25 mouse cellular contexts compared by ENCODE assay signal in genomic region chr11:97160341-97160740, GRCm38 (mm10). TPM values are rescaled to one million over a fixed set of nuclear protein-coding genes. Genes with fewer than 3 reads are reported as not detected.
DNase-seq lines count a peak whose midpoint lies in the region; ATAC-seq and TF ChIP-seq lines count a peak whose summit lies in the region.
"Had no signal": no experiment of that assay in that cellular context is flagged by ENCODE, and none has a peak within 500 bp of the region (broad histone marks: within the 10 kb centered on the region; RNA-seq: fewer than 3 reads in every experiment).

No protein-coding gene starts in this region.

- dilution Hi-C loops in CH12.LX (cut with MboI; ENCODE audit: extremely low pct_ligation_motif_present, extremely low pct_unique_long_range_greater_than_20kb, low sequenced_read_pairs), result no loop called here

- peak; percentile 46; the same call in 1 of the 2 replicates for ATAC-seq in frontal cortex, adult (ENCODE audit: low TSS enrichment)
- no peak for ATAC-seq in liver, postnatal 0 days
- ATAC-seq: forebrain, embryonic 14.5 days; forebrain, postnatal 0 days; hindbrain, embryonic 16.5 days had no signal

- peak overlapping the region; percentile 34 for H3K27ac ChIP-seq in left cerebral cortex, adult 2 months
- H3K27ac ChIP-seq in CH12.LX (ENCODE audit: insufficient read depth, low read depth), result peak overlapping the region; percentile 21; the same call in 1 of the 2 replicates
- H3K27ac ChIP-seq in liver, postnatal 0 days (ENCODE audit: low read depth), result no peak overlapping the region
- H3K27ac ChIP-seq: embryonic facial prominence, embryonic 12.5 days; embryonic facial prominence, embryonic 15.5 days; hindbrain, embryonic 12.5 days had no signal

- TF ChIP-seq POLR2A in CH12.LX (IDR thresholded peaks at IDR 0.05; ENCODE audit: low read depth, low read length), result no peak; the same call in 1 of the 2 replicates
- TF ChIP-seq POLR2A in brain, embryonic 14.5 days (IDR thresholded peaks at IDR 0.05; ENCODE audit: borderline replicate concordance, extremely low read depth, insufficient read depth, insufficient read length, poor library complexity, severe bottlenecking), result no peak

- no peak for TF ChIP-seq CTCF in left cerebral cortex, adult 2 months (IDR thresholded peaks at IDR 0.05)
- no peak for TF ChIP-seq CTCF in CH12.LX (conservative IDR thresholded peaks at IDR 0.05 in 1 of 2, IDR thresholded peaks at IDR 0.05 in 1 of 2; ENCODE audit: low read depth in 2 of 2, low read length in 2 of 2)
- TF ChIP-seq CTCF in brain, embryonic 14.5 days (IDR thresholded peaks at IDR 0.05; ENCODE audit: borderline replicate concordance, extremely low read depth, insufficient read depth, insufficient read length), result no peak
- no peak for TF ChIP-seq CTCF in liver, postnatal 0 days (IDR thresholded peaks at IDR 0.05; ENCODE audit: low read depth)

- no peak for DNase-seq in frontal cortex, adult 2 months (ENCODE audit: extremely low spot score in 1 of 2, low spot score in 1 of 2)
- DNase-seq in left cerebral cortex, adult 2 months (ENCODE audit: extremely low spot score in 1 of 2, low spot score in 2 of 2), result no peak
- DNase-seq in left cerebral cortex, postnatal 14 days (ENCODE audit: low spot score in 2 of 2), result no peak
- DNase-seq in CH12.LX (ENCODE audit: extremely low read depth), result no peak
- DNase-seq in brain, embryonic 14.5 days (ENCODE audit: low read depth), result peak; percentile 19
- no peak for DNase-seq in liver, postnatal 0 days
- DNase-seq: adrenal gland, adult 2 months; adrenal gland, postnatal 14 days; cerebellum, adult 18-20 months; cerebellum, adult 9-11 months; cerebellum, postnatal 25 days; gastrocnemius, postnatal 10 days; gastrocnemius, postnatal 36 days; heart, adult 11 months had no signal

- no peak overlapping the region for H3K9ac ChIP-seq in CH12.LX (ENCODE audit: insufficient read depth, low read depth)
- H3K9ac ChIP-seq in liver, postnatal 0 days (replicated peaks), result no peak overlapping the region
- H3K9ac ChIP-seq: embryonic facial prominence, embryonic 12.5 days; embryonic facial prominence, embryonic 15.5 days; forebrain, postnatal 0 days; hindbrain, embryonic 12.5 days had no signal

- TF ChIP-seq RAD21 in CH12.LX (IDR thresholded peaks at IDR 0.05; ENCODE audit: low read depth, low read length), result no peak

- intact Hi-C loops in left cerebral cortex, adult 2 months (cut with DNase I), result no loop called here
- intact Hi-C loops in left cerebral cortex, postnatal 14 days (cut with DNase I), result no loop called here

- no peak overlapping the region for H3K4me3 ChIP-seq in left cerebral cortex, adult 2 months
- H3K4me3 ChIP-seq in CH12.LX (replicated peaks in 1 of 3; ENCODE audit: low read depth in 2 of 3, low read length in 2 of 3, poor library complexity in 1 of 3), result no peak overlapping the region
- H3K4me3 ChIP-seq in liver, postnatal 0 days (ENCODE audit: low read depth, low read length), result no peak overlapping the region
- H3K4me3 ChIP-seq: embryonic facial prominence, embryonic 12.5 days; embryonic facial prominence, embryonic 15.5 days; hindbrain, embryonic 12.5 days had no signal

- H3K4me1 ChIP-seq in CH12.LX (ENCODE audit: control insufficient read depth in 1 of 2, insufficient read depth in 2 of 2), result no peaks in the 10 kb centered on the region
- no peaks in the 10 kb centered on the region for H3K4me1 ChIP-seq in liver, postnatal 0 days (ENCODE audit: insufficient read depth)
- H3K4me1 ChIP-seq: embryonic facial prominence, embryonic 12.5 days; embryonic facial prominence, embryonic 15.5 days; hindbrain, embryonic 12.5 days had no signal

- WGBS in liver, postnatal 0 days (ENCODE audit: insufficient replicate concordance), result 87% methylated on average over 6 of the region's 6 CpGs

- in situ Hi-C loops in CH12.LX (cut with MboI; ENCODE audit: low pct_ligation_motif_present, low pct_unique_long_range_greater_than_20kb, low sequenced_read_pairs), result loop anchor here (5.0 kb wide), 1 partner anchor 93 kb away; no protein-coding TSS in a partner anchor

- peaks cover 3% of the 10 kb centered on the region; the same call in 1 of the 2 replicates for H3K79me2 ChIP-seq in CH12.LX (replicated peaks; ENCODE audit: control insufficient read depth, extremely low read depth, insufficient read depth, poor library complexity, severe bottlenecking)

- no peaks in the 10 kb centered on the region for H3K27me3 ChIP-seq in CH12.LX (replicated peaks)
- no peaks in the 10 kb centered on the region for H3K27me3 ChIP-seq in liver, postnatal 0 days (ENCODE audit: insufficient read depth, low read length)
- H3K27me3 ChIP-seq: embryonic facial prominence, embryonic 12.5 days; embryonic facial prominence, embryonic 15.5 days; hindbrain, embryonic 12.5 days had no signal

- no peak overlapping the region for H3K4me2 ChIP-seq in CH12.LX (ENCODE audit: insufficient read depth, low read depth, poor library complexity, severe bottlenecking)
- no peak overlapping the region for H3K4me2 ChIP-seq in liver, postnatal 0 days (ENCODE audit: low read depth, low read length)
- H3K4me2 ChIP-seq: embryonic facial prominence, embryonic 12.5 days; embryonic facial prominence, embryonic 15.5 days; heart, embryonic 11.5 days; hindbrain, embryonic 12.5 days had no signal

- H3K36me3 ChIP-seq in CH12.LX (replicated peaks in 1 of 2; ENCODE audit: control insufficient read depth in 1 of 2, insufficient read depth in 1 of 2, low read length in 1 of 2), result peaks cover 86 to 94% of the 10 kb centered on the region in 2 experiments
- peaks cover 70% of the 10 kb centered on the region for H3K36me3 ChIP-seq in liver, postnatal 0 days (replicated peaks; ENCODE audit: insufficient read depth, low read length)

- no peak for TF ChIP-seq EP300 in CH12.LX (IDR thresholded peaks at IDR 0.05; ENCODE audit: low read length)
- TF ChIP-seq EP300 in liver, postnatal 0 days (IDR thresholded peaks at IDR 0.05; ENCODE audit: low read depth), result no peak

- H3K9me3 ChIP-seq in CH12.LX (replicated peaks; ENCODE audit: low read length), result peaks cover 2% of the 10 kb centered on the region
- H3K9me3 ChIP-seq in liver, postnatal 0 days (ENCODE audit: low read length), result no peaks in the 10 kb centered on the region
- H3K9me3 ChIP-seq: embryonic facial prominence, embryonic 12.5 days; embryonic facial prominence, embryonic 15.5 days; G1E; hindbrain, embryonic 12.5 days had no signal

TF ChIP-seq in CH12.LX, 34 proteins besides CTCF, POLR2A, EP300 and RAD21:
- 0 out of 2 replicates have a peak, but pooled peaks have one; percentile 19 for TF ChIP-seq POLR2AphosphoS2 (IDR thresholded peaks at IDR 0.05; ENCODE audit: low read depth, low read length)
- no peak for TF ChIP-seq ELF1 (IDR thresholded peaks at IDR 0.05; ENCODE audit: low read depth, low read length)

RNA-seq across cellular contexts. Expression of gene Tbkbp1, which starts 9.0 kb away (rescaled TPM):
- 51.1 and 62.2 TPM in 2 replicates for polyA plus RNA-seq in frontal cortex, adult 2 months (2012; rRNA removed)
- 10 to 100 TPM; 52.7 to 56.8 TPM for total RNA-seq in left cerebral cortex, adult 2 months (2021)
- total RNA-seq in left cerebral cortex, postnatal 14 days (2021), result 10 to 100 TPM; 46.4 to 49.4 TPM
- total RNA-seq in CH12.LX (2012; rRNA removed) (2.1 and 3.1 TPM in 2 replicates), CH12.LX (2014; rRNA removed) (0.44 and 1.2 TPM in 2 replicates)
- polyA plus RNA-seq in CH12.LX (2012; ENCODE audit: insufficient read length, low read depth), result 5.2 and 5.7 TPM in 2 replicates
- 55.6 and 65.1 TPM in 2 replicates for polyA plus RNA-seq in brain, embryonic 14.5 days (2012; rRNA removed)
- polyA plus RNA-seq in liver, postnatal 0 days (2015; fragmentation: Nextera tagmentation; extraction: Ambion mirVana), result 1.6 and 1.8 TPM in 2 replicates

RNA-seq across cellular contexts. Expression of gene Kpnb1, which starts 27.3 kb away (rescaled TPM):
- 76.4 and 80.7 TPM in 2 replicates for polyA plus RNA-seq in frontal cortex, adult 2 months (2012; rRNA removed)
- total RNA-seq in left cerebral cortex, adult 2 months (2021), result 100 to 1,000 TPM; 108 to 120 TPM
- 100 to 1,000 TPM; 111 to 113 TPM for total RNA-seq in left cerebral cortex, postnatal 14 days (2021)
- 194 and 264 TPM in 2 replicates for total RNA-seq in CH12.LX (2012; rRNA removed)
- 234 and 260 TPM in 2 replicates for total RNA-seq in CH12.LX (2014; rRNA removed)
- 411 and 465 TPM in 2 replicates for polyA plus RNA-seq in CH12.LX (2012; ENCODE audit: insufficient read length, low read depth)
- polyA plus RNA-seq in brain, embryonic 14.5 days (2012; rRNA removed), result 106 and 129 TPM in 2 replicates
- 12.1 and 12.3 TPM in 2 replicates for polyA plus RNA-seq in liver, postnatal 0 days (2015; fragmentation: Nextera tagmentation; extraction: Ambion mirVana)

RNA-seq across cellular contexts. Expression of gene Tbx21, which starts 45.2 kb away (rescaled TPM):
- 9.7 and 10.1 TPM in 2 replicates for polyA plus RNA-seq in frontal cortex, adult 2 months (2012; rRNA removed)
- total RNA-seq in left cerebral cortex, adult 2 months (2021), result under 1 TPM; 0.32 to 0.40 TPM
- total RNA-seq in left cerebral cortex, postnatal 14 days (2021), result under 1 TPM in 1 of 2 experiments, not detected in 1; 0.13 TPM
- total RNA-seq in CH12.LX (2012; rRNA removed), result 0.08 TPM in 2 replicates
- total RNA-seq in CH12.LX (2014; rRNA removed), result not detected in 2 replicates
- 0.09 TPM in 1 of 2 replicates, not detected in the other for polyA plus RNA-seq in CH12.LX (2012; ENCODE audit: insufficient read length, low read depth)
- polyA plus RNA-seq in brain, embryonic 14.5 days (2012; rRNA removed), result 0.12 and 0.21 TPM in 2 replicates
- 0.27 and 0.37 TPM in 2 replicates for polyA plus RNA-seq in liver, postnatal 0 days (2015; fragmentation: Nextera tagmentation; extraction: Ambion mirVana)
- total RNA-seq: G1E; heart, postnatal 25 days had no signal
- polyA plus RNA-seq: G1E; heart, embryonic 11.5 days; heart, postnatal 0 days had no signal
